Mouse (Mus musculus): ENCODE results near the gene Fads6. TPM values are rescaled to one million over a fixed set of nuclear protein-coding genes. Genes with fewer than 3 reads are reported as not detected.

Gene Fads6
- total and polyA plus RNA-seq, 3 experiments: 3.3 to 6.6 TPM; not detected in 1

- Histone ChIP-seq H3K4me1 (ENCODE audit: control insufficient read depth in 1 of 2, insufficient read depth in 2 of 2, low read length in 2 of 2) (no peaks in the 10 kb centered on the region), H3K36me3 (ENCODE audit: control insufficient read depth in 1 of 2, insufficient read depth in 2 of 2, low read length in 2 of 2) (no peaks in the 10 kb centered on the region; a peak in 1 of 4 replicates), H3K9ac (ENCODE audit: control insufficient read depth, low read depth, low read length, poor library complexity, severe bottlenecking) (no peak overlapping the region), H3K4me3 (ENCODE audit: control insufficient read depth in 1 of 2, insufficient read depth in 1 of 2, low read depth in 2 of 2, low read length in 2 of 2) (no peak overlapping the region), H3K9me3 (replicated peaks; ENCODE audit: insufficient read depth, low read length) (no peaks in the 10 kb centered on the region), H3K27me3 (ENCODE audit: control insufficient read depth in 1 of 2, insufficient read depth in 2 of 2, low read length in 2 of 2) (no peaks in the 10 kb centered on the region), H3K79me2 (ENCODE audit: control insufficient read depth, insufficient read depth, low read length, poor library complexity) (no peaks in the 10 kb centered on the region), H3K27ac (ENCODE audit: control insufficient read depth, low read depth, low read length) (no peak overlapping the region)
- TF ChIP-seq ETS1 (IDR thresholded peaks at IDR 0.05; ENCODE audit: low read depth, low read length): no peak
- no peak for TF ChIP-seq ZMIZ1 (IDR thresholded peaks at IDR 0.05; ENCODE audit: low read depth, low read length)
- no peak for TF ChIP-seq TCF12 (IDR thresholded peaks at IDR 0.05; ENCODE audit: low read depth, low read length)
- DNase-seq (ENCODE audit: low read depth, low spot score): no peak
Measured at GRCm38 (mm10) chr11:115244840-115245239, 52.6 kb downstream of the Fads6 start.

GRCm38 (mm10) chr11:115243783-115244182, 53.7 kb downstream of the Fads6 start:
- no peaks in the 10 kb centered on the region for H3K4me1 ChIP-seq (ENCODE audit: control insufficient read depth in 1 of 2, insufficient read depth in 2 of 2, low read length in 2 of 2)
- DNase-seq (ENCODE audit: low read depth, low spot score): no peak
- H3K9ac ChIP-seq (ENCODE audit: control insufficient read depth, low read depth, low read length, poor library complexity, severe bottlenecking): no peak overlapping the region
- no peaks in the 10 kb centered on the region for H3K9me3 ChIP-seq (replicated peaks; ENCODE audit: insufficient read depth, low read length)
- H3K79me2 ChIP-seq (ENCODE audit: control insufficient read depth, insufficient read depth, low read length, poor library complexity): no peaks in the 10 kb centered on the region
- no peaks in the 10 kb centered on the region; a peak in 2 of 4 replicates for H3K36me3 ChIP-seq (ENCODE audit: control insufficient read depth in 1 of 2, insufficient read depth in 2 of 2, low read length in 2 of 2)
- no peak overlapping the region for H3K27ac ChIP-seq (ENCODE audit: control insufficient read depth, low read depth, low read length)
- no peak overlapping the region for H3K4me3 ChIP-seq (ENCODE audit: control insufficient read depth in 1 of 2, insufficient read depth in 1 of 2, low read depth in 2 of 2, low read length in 2 of 2)
- H3K27me3 ChIP-seq (ENCODE audit: control insufficient read depth in 1 of 2, insufficient read depth in 2 of 2, low read length in 2 of 2): no peaks in the 10 kb centered on the region
- TF ChIP-seq ELF1 (IDR thresholded peaks at IDR 0.05; ENCODE audit: low read depth, low read length): no peak
- no peak for TF ChIP-seq E2F4 (IDR thresholded peaks at IDR 0.05; ENCODE audit: borderline replicate concordance, low read depth, low read length)
- TF ChIP-seq CHD2 (IDR thresholded peaks at IDR 0.05; ENCODE audit: low read length): no peak
- no peak for TF ChIP-seq ZKSCAN1 (IDR thresholded peaks at IDR 0.05; ENCODE audit: low read depth, low read length)
- TF ChIP-seq UBTF (IDR thresholded peaks at IDR 0.05; ENCODE audit: borderline replicate concordance, insufficient read depth, low read depth, low read length): no peak
- no peak for TF ChIP-seq TAL1 (IDR thresholded peaks at IDR 0.05; ENCODE audit: low read length)
- TF ChIP-seq RAD21 (IDR thresholded peaks at IDR 0.05; ENCODE audit: low read depth, low read length): no peak
- no peak for TF ChIP-seq ZNF384 (IDR thresholded peaks at IDR 0.05; ENCODE audit: low read depth, low read length)
- no peak for TF ChIP-seq MEF2A (IDR thresholded peaks at IDR 0.05; ENCODE audit: extremely low read depth, insufficient replicate concordance, low read depth, low read length, poor library complexity, severe bottlenecking)
- TF ChIP-seq USF2 (IDR thresholded peaks at IDR 0.05; ENCODE audit: borderline replicate concordance in 1 of 2, insufficient read depth in 1 of 2, low read depth in 1 of 2, low read length in 2 of 2): no peak
- no peak for TF ChIP-seq MXI1 (IDR thresholded peaks at IDR 0.05; ENCODE audit: low read depth, low read length)
- TF ChIP-seq HCFC1 (IDR thresholded peaks at IDR 0.05; ENCODE audit: low read depth, low read length): no peak
- TF ChIP-seq RCOR1 (IDR thresholded peaks at IDR 0.05; ENCODE audit: low read depth, low read length): no peak
- TF ChIP-seq TBP (IDR thresholded peaks at IDR 0.05; ENCODE audit: low read depth, low read length): no peak
- no peak for TF ChIP-seq USF1 (IDR thresholded peaks at IDR 0.05; ENCODE audit: low read depth, low read length)
- no peak for TF ChIP-seq MAX (IDR thresholded peaks at IDR 0.05; ENCODE audit: low read length)
- TF ChIP-seq CHD1 (IDR thresholded peaks at IDR 0.05; ENCODE audit: low read depth, low read length): no peak
